ENCODE assay signal across 13 mouse cellular contexts in the genomic region with DNA sequence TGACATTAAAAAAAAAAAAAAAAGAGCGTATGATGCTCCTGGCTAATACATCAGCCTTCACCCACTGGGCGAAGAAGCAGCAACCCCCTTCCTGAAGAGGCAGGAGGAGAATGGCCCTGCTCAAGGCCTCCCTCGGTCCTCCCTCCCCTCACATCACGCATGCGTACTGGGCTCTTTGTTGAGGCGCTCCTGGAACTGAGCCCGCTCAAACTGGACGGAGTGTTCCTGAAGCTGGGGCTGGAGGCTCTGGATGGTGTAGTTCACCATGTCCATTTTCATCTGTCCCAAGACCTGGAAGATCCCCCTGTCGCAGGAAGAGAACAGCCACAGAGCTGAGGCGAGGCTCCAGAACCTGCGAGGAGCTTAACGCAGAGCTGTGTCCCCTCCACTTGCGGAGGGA. TPM values are rescaled to one million over a fixed set of nuclear protein-coding genes. Genes with fewer than 3 reads are reported as not detected.
DNase-seq lines count a peak whose midpoint lies in the region; ATAC-seq and TF ChIP-seq lines count a peak whose summit lies in the region.
"Had no signal": no experiment of that assay in that cellular context is flagged by ENCODE, and none has a peak within 500 bp of the region (broad histone marks: within the 10 kb centered on the region; RNA-seq: fewer than 3 reads in every experiment).

No protein-coding gene starts in this region.

- no peak overlapping the region for H3K4me2 ChIP-seq in lung, embryonic 16.5 days (ENCODE audit: low read depth, low read length)
- H3K4me2 ChIP-seq: hindbrain, embryonic 14.5 days; liver, embryonic 15.5 days; stomach, embryonic 15.5 days had no signal

- H3K9ac ChIP-seq in lung, embryonic 16.5 days (ENCODE audit: low read length), result no peak overlapping the region
- H3K9ac ChIP-seq: hindbrain, embryonic 14.5 days; liver, embryonic 15.5 days; stomach, embryonic 15.5 days had no signal

- no peaks in the 10 kb centered on the region; the same call in 1 of the 2 replicates for H3K4me1 ChIP-seq in lung, embryonic 16.5 days (replicated peaks; ENCODE audit: control insufficient read depth, insufficient read depth, low read length)
- H3K4me1 ChIP-seq in lung, adult 2 months (ENCODE audit: control insufficient read depth, insufficient read depth, low read length), result no peaks in the 10 kb centered on the region
- H3K4me1 ChIP-seq in hindbrain, embryonic 10.5 days (replicated peaks), result peaks cover 11% of the 10 kb centered on the region
- H3K4me1 ChIP-seq: liver, embryonic 15.5 days; stomach, embryonic 15.5 days had no signal

- no peaks in the 10 kb centered on the region for H3K36me3 ChIP-seq in lung, embryonic 16.5 days (ENCODE audit: control insufficient read depth, insufficient read depth, low read length)
- no peaks in the 10 kb centered on the region for H3K36me3 ChIP-seq in hindbrain, embryonic 10.5 days
- H3K36me3 ChIP-seq: liver, embryonic 15.5 days; stomach, embryonic 15.5 days had no signal

- no peak for TF ChIP-seq CTCF in lung, adult 2 months (IDR thresholded peaks at IDR 0.05; ENCODE audit: insufficient read depth, low read length)

- no peak overlapping the region for H3K27ac ChIP-seq in lung, embryonic 16.5 days (ENCODE audit: low read length)
- no peak overlapping the region for H3K27ac ChIP-seq in hindbrain, embryonic 10.5 days
- H3K27ac ChIP-seq: hindbrain, embryonic 14.5 days; liver, embryonic 15.5 days; stomach, embryonic 15.5 days had no signal

- no peaks in the 10 kb centered on the region for H3K27me3 ChIP-seq in lung, embryonic 16.5 days (ENCODE audit: control insufficient read depth, insufficient read depth, low read depth, low read length)
- H3K27me3 ChIP-seq in hindbrain, embryonic 10.5 days (ENCODE audit: insufficient read depth, poor library complexity, severe bottlenecking), result no peaks in the 10 kb centered on the region

- no peaks in the 10 kb centered on the region for H3K9me3 ChIP-seq in lung, embryonic 16.5 days (ENCODE audit: control insufficient read depth, low read length)
- H3K9me3 ChIP-seq in hindbrain, embryonic 10.5 days, result 0 out of 2 replicates have a peak, but pooled peaks cover 3% of the 10 kb centered on the region
- H3K9me3 ChIP-seq: liver, embryonic 15.5 days; stomach, embryonic 15.5 days had no signal

- ATAC-seq in lung, embryonic 16.5 days (ENCODE audit: low read depth), result peak; percentile 27; the same call in 1 of the 2 replicates

- H3K4me3 ChIP-seq in lung, embryonic 16.5 days (ENCODE audit: low read length), result no peak overlapping the region
- H3K4me3 ChIP-seq in lung, adult 2 months (replicated peaks; ENCODE audit: extremely low read depth, low read depth, low read length), result no peak overlapping the region
- no peak overlapping the region for H3K4me3 ChIP-seq in hindbrain, embryonic 10.5 days
- H3K4me3 ChIP-seq: liver, embryonic 15.5 days; stomach, embryonic 15.5 days had no signal

- peak; percentile 25 to 51 for DNase-seq in cerebellum, postnatal 25 days
- no peak for DNase-seq in cerebellum, postnatal 36 days
- DNase-seq in lung, adult 2 months, result no peak
- DNase-seq in ZHBTc4 (ENCODE audit: low read depth, low spot score), result peak; percentile 36
- DNase-seq in lung, postnatal 14 days, result peak; percentile 52
- DNase-seq in spleen, postnatal 4 days (ENCODE audit: low spot score in 2 of 2), result no peak
- DNase-seq in hindbrain, embryonic 10.5 days (ENCODE audit: low spot score), result no peak
- DNase-seq: gastrocnemius, postnatal 36 days; kidney, adult 8-10 months had no signal

- TF ChIP-seq POLR2A in lung, adult 2 months (IDR thresholded peaks at IDR 0.05; ENCODE audit: borderline replicate concordance, extremely low read depth, low read depth, low read length), result no peak

- 73% methylated on average over 13 of the region's 13 CpGs for WGBS in lung, embryonic 16.5 days
- WGBS in lung, adult 2 months, result 73% methylated on average over 13 of the region's 13 CpGs
- 87% methylated on average over 13 of the region's 13 CpGs for WGBS in hindbrain, embryonic 10.5 days

RNA-seq across cellular contexts. Expression of a gene that starts 10.2 kb away (rescaled TPM):
- polyA plus RNA-seq in lung, embryonic 16.5 days (2015; fragmentation: Nextera tagmentation; extraction: Ambion mirVana), result 5.2 and 5.5 TPM in 2 replicates
- polyA plus RNA-seq in lung, adult 2 months (2012; rRNA removed), result 13.4 and 16.9 TPM in 2 replicates
- 1.1 and 2.8 TPM in 2 replicates for polyA plus RNA-seq in hindbrain, embryonic 10.5 days (2016; fragmentation: Nextera tagmentation; extraction: Ambion mirVana)

Comparison
In these comparisons a context has a peak if more than half of its experiments do, and no peak if none do; other contexts are left out.
1. DNase-seq: peak in cerebellum, postnatal 25 days (2 of 2), ZHBTc4 (single experiment) and lung, postnatal 14 days (single experiment); none in cerebellum, postnatal 36 days (0 of 2), lung, adult 2 months (single experiment), spleen, postnatal 4 days (0 of 2) and hindbrain, embryonic 10.5 days (single experiment).